Mouse (Mus musculus): Measurements from ENCODE around the gene Cox6a1. TPM values are rescaled to one million over a fixed set of nuclear protein-coding genes. Genes with fewer than 3 reads are reported as not detected.

The Cox6a1 gene
- polyA plus RNA-seq, 1 experiment, result 280 TPM

GRCm38 (mm10) chr5:115374204-115374820 lies 25.5 kb upstream of the Cox6a1 start:
- H3K27ac ChIP-seq (ENCODE audit: insufficient read depth, low read length), result no peak overlapping the region
- H3K4me3 ChIP-seq (ENCODE audit: insufficient read depth, low read length), result no peak overlapping the region
- no peaks in the 10 kb centered on the region for H3K4me1 ChIP-seq (ENCODE audit: control insufficient read depth, insufficient read depth, low read length)
- TF ChIP-seq CTCF (IDR thresholded peaks at IDR 0.05; ENCODE audit: borderline replicate concordance, insufficient read depth, low read length), result no peak
- no peak for TF ChIP-seq POLR2A (IDR thresholded peaks at IDR 0.05; ENCODE audit: low read depth, low read length)

- no peaks in the 10 kb centered on the region for H3K4me1 ChIP-seq (ENCODE audit: control insufficient read depth, insufficient read depth, low read length)
- TF ChIP-seq CTCF (IDR thresholded peaks at IDR 0.05; ENCODE audit: borderline replicate concordance, insufficient read depth, low read length) (no peak), POLR2A (IDR thresholded peaks at IDR 0.05; ENCODE audit: low read depth, low read length) (no peak)
- no peak overlapping the region for H3K27ac ChIP-seq (ENCODE audit: insufficient read depth, low read length)
- no peak overlapping the region for H3K4me3 ChIP-seq (ENCODE audit: insufficient read depth, low read length)
Measured at GRCm38 (mm10) chr5:115373441-115374203, 24.8 kb upstream of the Cox6a1 start.

- H3K27ac ChIP-seq (ENCODE audit: insufficient read depth, low read length), result no peak overlapping the region
- TF ChIP-seq CTCF (IDR thresholded peaks at IDR 0.05; ENCODE audit: borderline replicate concordance, insufficient read depth, low read length) (no peak), POLR2A (IDR thresholded peaks at IDR 0.05; ENCODE audit: low read depth, low read length) (no peak)
- H3K4me3 ChIP-seq (ENCODE audit: insufficient read depth, low read length), result no peak overlapping the region
- H3K4me1 ChIP-seq (ENCODE audit: control insufficient read depth, insufficient read depth, low read length), result no peaks in the 10 kb centered on the region
Measured at GRCm38 (mm10) chr5:115371736-115372135, 23.0 kb upstream of the Cox6a1 start.

- no peak overlapping the region for H3K27ac ChIP-seq (ENCODE audit: insufficient read depth, low read length)
- no peak overlapping the region for H3K4me3 ChIP-seq (ENCODE audit: insufficient read depth, low read length)
- no peak for TF ChIP-seq POLR2A (IDR thresholded peaks at IDR 0.05; ENCODE audit: low read depth, low read length)
- no peak for TF ChIP-seq CTCF (IDR thresholded peaks at IDR 0.05; ENCODE audit: borderline replicate concordance, insufficient read depth, low read length)
- H3K4me1 ChIP-seq (ENCODE audit: control insufficient read depth, insufficient read depth, low read length), result no peaks in the 10 kb centered on the region
Measured at GRCm38 (mm10) chr5:115364782-115365181, 16.0 kb upstream of the Cox6a1 start.

GRCm38 (mm10) chr5:115362819-115363714 lies 14.3 kb upstream of the Cox6a1 start:
- TF ChIP-seq POLR2A (IDR thresholded peaks at IDR 0.05; ENCODE audit: low read depth, low read length) (no peak), CTCF (IDR thresholded peaks at IDR 0.05; ENCODE audit: borderline replicate concordance, insufficient read depth, low read length) (no peak)
- Histone ChIP-seq H3K4me3 (ENCODE audit: insufficient read depth, low read length) (no peak overlapping the region), H3K27ac (ENCODE audit: insufficient read depth, low read length) (no peak overlapping the region), H3K4me1 (ENCODE audit: control insufficient read depth, insufficient read depth, low read length) (no peaks in the 10 kb centered on the region)

- Histone ChIP-seq H3K4me1 (ENCODE audit: control insufficient read depth, insufficient read depth, low read length) (no peaks in the 10 kb centered on the region), H3K27ac (ENCODE audit: insufficient read depth, low read length) (no peak overlapping the region), H3K4me3 (ENCODE audit: insufficient read depth, low read length) (no peak overlapping the region)
- TF ChIP-seq CTCF (IDR thresholded peaks at IDR 0.05; ENCODE audit: borderline replicate concordance, insufficient read depth, low read length) (no peak), POLR2A (IDR thresholded peaks at IDR 0.05; ENCODE audit: low read depth, low read length) (no peak)
Measured at GRCm38 (mm10) chr5:115362216-115362615, 13.4 kb upstream of the Cox6a1 start.

GRCm38 (mm10) chr5:115359851-115360372 lies 11.1 kb upstream of the Cox6a1 start:
- Histone ChIP-seq H3K27ac (ENCODE audit: insufficient read depth, low read length) (no peak overlapping the region), H3K4me3 (ENCODE audit: insufficient read depth, low read length) (no peak overlapping the region), H3K4me1 (ENCODE audit: control insufficient read depth, insufficient read depth, low read length) (no peaks in the 10 kb centered on the region)
- TF ChIP-seq CTCF (IDR thresholded peaks at IDR 0.05; ENCODE audit: borderline replicate concordance, insufficient read depth, low read length) (no peak), POLR2A (IDR thresholded peaks at IDR 0.05; ENCODE audit: low read depth, low read length) (no peak)

- no peaks in the 10 kb centered on the region for H3K4me1 ChIP-seq (ENCODE audit: control insufficient read depth, insufficient read depth, low read length)
- no peak overlapping the region for H3K4me3 ChIP-seq (ENCODE audit: insufficient read depth, low read length)
- no peak for TF ChIP-seq CTCF (IDR thresholded peaks at IDR 0.05; ENCODE audit: borderline replicate concordance, insufficient read depth, low read length)
- no peak overlapping the region for H3K27ac ChIP-seq (ENCODE audit: insufficient read depth, low read length)
Measured at GRCm38 (mm10) chr5:115359438-115359837, 10.7 kb upstream of the Cox6a1 start.

GRCm38 (mm10) chr5:115358872-115359271 lies 10.1 kb upstream of the Cox6a1 start:
- H3K4me1 ChIP-seq (ENCODE audit: control insufficient read depth, insufficient read depth, low read length), result no peaks in the 10 kb centered on the region
- no peak overlapping the region for H3K4me3 ChIP-seq (ENCODE audit: insufficient read depth, low read length)
- TF ChIP-seq POLR2A (IDR thresholded peaks at IDR 0.05; ENCODE audit: low read depth, low read length) (no peak; the same call in 1 of the 2 replicates), CTCF (IDR thresholded peaks at IDR 0.05; ENCODE audit: borderline replicate concordance, insufficient read depth, low read length) (peak; percentile 82)
- no peak overlapping the region for H3K27ac ChIP-seq (ENCODE audit: insufficient read depth, low read length)
